Mouse (Mus musculus) brain, embryonic 14.5 days (tissue): ENCODE results near the gene Chrm1.

Experiments used
- CTCF ChIP-seq: fragments of 200-500 bp; IDR thresholded peaks from 2 replicates; pipeline ENCODE4 v1.5.1; 2012; ENCODE audit warnings: inconsistent platforms, mild to moderate bottlenecking, moderate library complexity, borderline replicate concordance; ENCODE audit not compliant: insufficient read depth, insufficient read length; ENCODE audit errors: extremely low read depth
- POLR2A ChIP-seq: fragments of 200-500 bp; IDR thresholded peaks from 2 replicates; pipeline ENCODE4 v1.6.1; 2012; ENCODE audit warnings: mild to moderate bottlenecking, inconsistent platforms, borderline replicate concordance; ENCODE audit not compliant: poor library complexity, insufficient read depth, insufficient read length, severe bottlenecking; ENCODE audit errors: extremely low read depth

- TF ChIP-seq POLR2A, result no peak
- TF ChIP-seq CTCF, result no peak
These were observed 58.9 kb downstream of the Chrm1 start for GRCm38 (mm10) chr19:8722559-8722906.
